Mouse (Mus musculus): ENCODE results near the gene Fam219b. TPM values are rescaled to one million over a fixed set of nuclear protein-coding genes. Genes with fewer than 3 reads are reported as not detected.

The Fam219b gene
- polyA plus RNA-seq, 1 experiment = 14.4 TPM

GRCm38 (mm10) chr9:57574397-57574796 lies 37.1 kb downstream of the Fam219b start:
- no peak overlapping the region for H3K4me3 ChIP-seq
- no peak overlapping the region for H3ac ChIP-seq (ENCODE audit: control insufficient read depth, insufficient read length)
- TF ChIP-seq MAX (IDR thresholded peaks at IDR 0.05; ENCODE audit: low read depth) = no peak
- TF ChIP-seq USF1 (IDR thresholded peaks at IDR 0.05; ENCODE audit: low read depth) = no peak
- H3K27me3 ChIP-seq (ENCODE audit: control insufficient read depth, insufficient read depth, insufficient read length) = no peaks in the 10 kb centered on the region
- H3K79me2 ChIP-seq (ENCODE audit: control insufficient read depth, insufficient read depth) = no peaks in the 10 kb centered on the region
- H3K4me2 ChIP-seq (ENCODE audit: low read depth) = no peak overlapping the region
- peaks cover 14% of the 10 kb centered on the region for H3K36me3 ChIP-seq (ENCODE audit: control insufficient read depth, insufficient read depth)

- Histone ChIP-seq H3K4me3 (no peak overlapping the region), H3K36me3 (ENCODE audit: control insufficient read depth, insufficient read depth) (peaks cover 14% of the 10 kb centered on the region)
- TF ChIP-seq POLR2A (IDR thresholded peaks at IDR 0.05; ENCODE audit: insufficient read length, low read depth) (no peak), MYOG (IDR thresholded peaks at IDR 0.05; ENCODE audit: control insufficient read depth in 1 of 3, insufficient read depth in 1 of 3, insufficient read length in 2 of 3, low read depth in 2 of 3) (no peak), CEBPB (IDR thresholded peaks at IDR 0.05; ENCODE audit: insufficient read depth, poor library complexity, severe bottlenecking) (no peak)
Observed at GRCm38 (mm10) chr9:57575577-57575976, 38.2 kb downstream of the Fam219b start.

GRCm38 (mm10) chr9:57577144-57577849 lies 40.0 kb downstream of the Fam219b start:
- no peak for TF ChIP-seq POLR2A (IDR thresholded peaks at IDR 0.05; ENCODE audit: insufficient read length, low read depth)
- no peak for TF ChIP-seq E2F4 (IDR thresholded peaks at IDR 0.05; ENCODE audit: insufficient read depth)
- no peak for TF ChIP-seq MYOD1 (IDR thresholded peaks at IDR 0.05; ENCODE audit: control insufficient read depth in 1 of 3, insufficient read length in 2 of 3, low read depth in 2 of 3)
- TF ChIP-seq TCF3 (IDR thresholded peaks at IDR 0.05; ENCODE audit: insufficient read length, low read depth) = no peak
- no peak for TF ChIP-seq MAX (IDR thresholded peaks at IDR 0.05; ENCODE audit: low read depth)
- TF ChIP-seq REST (IDR thresholded peaks at IDR 0.05; ENCODE audit: insufficient read depth, insufficient read length) = no peak
- no peak for TF ChIP-seq CEBPB (IDR thresholded peaks at IDR 0.05; ENCODE audit: insufficient read depth, poor library complexity, severe bottlenecking)
- TF ChIP-seq MYOG (IDR thresholded peaks at IDR 0.05; ENCODE audit: control insufficient read depth in 1 of 3, insufficient read depth in 1 of 3, insufficient read length in 2 of 3, low read depth in 2 of 3) = no peak
- TF ChIP-seq POLR2AphosphoS2 (IDR thresholded peaks at IDR 0.05; ENCODE audit: insufficient read length, low read depth) = no peak
- no peak for TF ChIP-seq SRF (IDR thresholded peaks at IDR 0.05; ENCODE audit: control insufficient read depth, insufficient read length, low read depth)
- Histone ChIP-seq H3ac (ENCODE audit: control insufficient read depth, insufficient read length) (no peak overlapping the region), H3K4me3 (no peak overlapping the region), H3K36me3 (ENCODE audit: control insufficient read depth, insufficient read depth) (peaks cover 16% of the 10 kb centered on the region), H3K79me2 (ENCODE audit: control insufficient read depth, insufficient read depth) (no peaks in the 10 kb centered on the region), H3K27me3 (ENCODE audit: control insufficient read depth, insufficient read depth, insufficient read length) (no peaks in the 10 kb centered on the region), H3K4me2 (ENCODE audit: low read depth) (no peak overlapping the region)

More at GRCm38 (mm10) chr9:57575577-57575976, 38.2 kb downstream of the Fam219b start:
- H3K4me2 ChIP-seq (ENCODE audit: low read depth) = no peak overlapping the region
- H3K27me3 ChIP-seq (ENCODE audit: control insufficient read depth, insufficient read depth, insufficient read length) = no peaks in the 10 kb centered on the region
- no peaks in the 10 kb centered on the region for H3K79me2 ChIP-seq (ENCODE audit: control insufficient read depth, insufficient read depth)
- H3ac ChIP-seq (ENCODE audit: control insufficient read depth, insufficient read length) = no peak overlapping the region

GRCm38 (mm10) chr9:57584991-57585390 lies 47.7 kb downstream of the Fam219b start:
- no peaks in the 10 kb centered on the region for H3K27me3 ChIP-seq (ENCODE audit: control insufficient read depth, insufficient read depth, insufficient read length)
- no peaks in the 10 kb centered on the region for H3K79me2 ChIP-seq (ENCODE audit: control insufficient read depth, insufficient read depth)
- no peak overlapping the region for H3K4me3 ChIP-seq
- peaks cover 16% of the 10 kb centered on the region for H3K36me3 ChIP-seq (ENCODE audit: control insufficient read depth, insufficient read depth)
- TF ChIP-seq SRF (IDR thresholded peaks at IDR 0.05; ENCODE audit: control insufficient read depth, insufficient read length, low read depth) (no peak), MYOD1 (IDR thresholded peaks at IDR 0.05; ENCODE audit: control insufficient read depth in 1 of 3, insufficient read length in 2 of 3, low read depth in 2 of 3) (no peak), TCF3 (IDR thresholded peaks at IDR 0.05; ENCODE audit: insufficient read length, low read depth) (no peak), E2F4 (IDR thresholded peaks at IDR 0.05; ENCODE audit: insufficient read depth) (no peak)
- no peak overlapping the region for H3ac ChIP-seq (ENCODE audit: control insufficient read depth, insufficient read length)
- no peak overlapping the region for H3K4me2 ChIP-seq (ENCODE audit: low read depth)

GRCm38 (mm10) chr9:57589224-57590126 lies 52.1 kb downstream of the Fam219b start, which contains the start of gene Ulk3:
Ulk3 (plus strand) TSS chr9:57589452.
- peaks cover 10% of the 10 kb centered on the region for H3K79me2 ChIP-seq (ENCODE audit: control insufficient read depth, insufficient read depth)
- H3K36me3 ChIP-seq (ENCODE audit: control insufficient read depth, insufficient read depth) = no peaks in the 10 kb centered on the region
- peak within 1 kb of the TSS; percentile 75 for H3K4me2 ChIP-seq (ENCODE audit: low read depth)
- TF ChIP-seq TCF12 (IDR thresholded peaks at IDR 0.05; ENCODE audit: insufficient read depth, poor library complexity, severe bottlenecking) (no peak), REST (IDR thresholded peaks at IDR 0.05; ENCODE audit: insufficient read depth, insufficient read length) (no peak), CEBPB (IDR thresholded peaks at IDR 0.05; ENCODE audit: insufficient read depth, poor library complexity, severe bottlenecking) (no peak), USF1 (IDR thresholded peaks at IDR 0.05; ENCODE audit: low read depth) (no peak), POLR2A (IDR thresholded peaks at IDR 0.05; ENCODE audit: insufficient read length, low read depth) (peak; percentile 61), E2F4 (IDR thresholded peaks at IDR 0.05; ENCODE audit: insufficient read depth) (no peak), MYOG (IDR thresholded peaks at IDR 0.05; ENCODE audit: control insufficient read depth in 1 of 3, insufficient read depth in 1 of 3, insufficient read length in 2 of 3, low read depth in 2 of 3) (peak in 1 of 3 experiments; percentile 50), POLR2AphosphoS2 (IDR thresholded peaks at IDR 0.05; ENCODE audit: insufficient read length, low read depth) (no peak), TCF3 (IDR thresholded peaks at IDR 0.05; ENCODE audit: insufficient read length, low read depth) (no peak)
- peak within 1 kb of the TSS; percentile 79 for H3ac ChIP-seq (ENCODE audit: control insufficient read depth, insufficient read length)
- peak within 1 kb of the TSS; percentile 72 for H3K4me3 ChIP-seq
- H3K27me3 ChIP-seq (ENCODE audit: control insufficient read depth, insufficient read depth, insufficient read length) = no peaks in the 10 kb centered on the region
